Mouse (Mus musculus) stomach, postnatal 0 days (tissue): ENCODE data around the gene Tnnc2. TPM values are rescaled to one million over a fixed set of nuclear protein-coding genes. Genes with fewer than 3 reads are reported as not detected.

Experiments used
- ATAC-seq: fragments of 200-750 bp; cut with Nextera tagmentation; 2 replicates; pipeline ENCODE4 v1.8.0; 2017; ENCODE audit not compliant: low FRiP score, low TSS enrichment
- DNase-seq: peaks from one replicate; pipeline ENCODE4 v3.0.0-alpha.2; 2016; ENCODE audit warnings: low spot score
- H3K27ac ChIP-seq: fragments of 300-500 bp; sonication (generic); replicated peaks from 2 replicates; pipeline ENCODE4 v1.5.1; 2014; ENCODE audit warnings: mild to moderate bottlenecking, control low read depth
- H3K27me3 ChIP-seq: fragments of 300-500 bp; sonication (generic); 2 replicates; pipeline ENCODE4 v1.6.1; 2014; ENCODE audit warnings: low read length; ENCODE audit not compliant: control insufficient read depth, insufficient read depth
- H3K36me3 ChIP-seq: fragments of 300-500 bp; sonication (generic); 2 replicates; pipeline ENCODE4 v1.6.1; 2014; ENCODE audit warnings: low read length, mixed read lengths; ENCODE audit not compliant: control insufficient read depth, insufficient read depth
- H3K4me1 ChIP-seq: fragments of 300-500 bp; sonication (generic); replicated peaks from 2 replicates; pipeline ENCODE4 v1.6.1; 2014; ENCODE audit warnings: antibody characterized with exemption; ENCODE audit not compliant: control insufficient read depth, insufficient read depth
- H3K4me2 ChIP-seq: fragments of 300-500 bp; sonication (generic); replicated peaks from 2 replicates; pipeline ENCODE4 v1.6.1; 2014; ENCODE audit warnings: low read depth, mild to moderate bottlenecking, control low read depth, moderate library complexity
- H3K4me3 ChIP-seq: fragments of 300-500 bp; sonication (generic); 2 replicates; pipeline ENCODE4 v1.5.1; 2014; ENCODE audit warnings: low read depth, low read length, control low read depth
- H3K9ac ChIP-seq: fragments of 300-500 bp; sonication (generic); 2 replicates; pipeline ENCODE4 v1.6.1; 2014; ENCODE audit warnings: mild to moderate bottlenecking, low read length, control low read depth, mixed read lengths
- H3K9me3 ChIP-seq: fragments of 300-500 bp; sonication (generic); 2 replicates; pipeline ENCODE4 v1.6.1; 2016; ENCODE audit warnings: low read length; ENCODE audit not compliant: control insufficient read depth
- CTCF ChIP-seq: IDR thresholded peaks from 2 replicates; pipeline ENCODE4 v1.5.1; 2016; ENCODE audit warnings: antibody characterized with exemption, low read depth, mild to moderate bottlenecking, moderate library complexity
- EP300 ChIP-seq: optimal IDR thresholded peaks from 2 replicates; pipeline ENCODE3; 2016; ENCODE audit warnings: antibody characterized with exemption
- WGBS: fragments of 180-500 bp; shearing (Covaris S2); extraction: QIAGEN DNeasy Blood & Tissue Kit; methylation state at CpG from one replicate; pipeline ENCODE4 v1.1.7; 2014; 5-methylcytosine and 5-hydroxymethylcytosine counted together
- polyA plus RNA-seq: library from polyadenylated mRNA; unstranded; fragments of >200 nt; fragmentation: Nextera tagmentation; extraction: Ambion mirVana; gene quantifications from 2 replicates; pipeline ENCODE4 v1.2.1, GENCODE M21; 2015

Tnnc2 gene
- polyA plus RNA-seq, 1 experiment from 2014 or later, result 7.0 TPM

- DNase-seq, result no peak
- no peak for ATAC-seq
- H3K9me3 ChIP-seq, result no peaks in the 10 kb centered on the region
- TF ChIP-seq EP300 (no peak), CTCF (no peak)
- no peaks in the 10 kb centered on the region for H3K4me1 ChIP-seq
- no peak overlapping the region for H3K4me2 ChIP-seq
- no peak overlapping the region for H3K4me3 ChIP-seq
- WGBS, result 82% methylated on average over 4 of the region's 4 CpGs
- H3K36me3 ChIP-seq, result peaks cover 52% of the 10 kb centered on the region
- no peak overlapping the region for H3K9ac ChIP-seq
- no peaks in the 10 kb centered on the region for H3K27me3 ChIP-seq
- H3K27ac ChIP-seq, result no peak overlapping the region
Measured at GRCm38 (mm10) chr2:164760059-164760833, 19.5 kb downstream of the Tnnc2 start.

- TF ChIP-seq CTCF (no peak), EP300 (no peak)
- Histone ChIP-seq H3K36me3 (peaks cover 54% of the 10 kb centered on the region), H3K4me3 (no peak overlapping the region), H3K9ac (no peak overlapping the region), H3K4me2 (no peak overlapping the region), H3K9me3 (no peaks in the 10 kb centered on the region), H3K27ac (no peak overlapping the region), H3K27me3 (no peaks in the 10 kb centered on the region), H3K4me1 (no peaks in the 10 kb centered on the region)
- ATAC-seq (no peak), DNase-seq (no peak)
- 67% methylated on average over 1 of the region's 1 CpGs for WGBS
Measured at GRCm38 (mm10) chr2:164758692-164759091, 21.1 kb downstream of the Tnnc2 start.

- 96% methylated on average over 11 of the region's 11 CpGs for WGBS
- ATAC-seq, result no peak
- H3K9me3 ChIP-seq, result no peaks in the 10 kb centered on the region
- H3K9ac ChIP-seq, result no peak overlapping the region
- H3K27me3 ChIP-seq, result no peaks in the 10 kb centered on the region
- H3K36me3 ChIP-seq, result peaks cover 49% of the 10 kb centered on the region
- TF ChIP-seq EP300, result no peak
- no peak for TF ChIP-seq CTCF
- H3K4me3 ChIP-seq, result no peak overlapping the region
- no peak overlapping the region for H3K27ac ChIP-seq
- no peak for DNase-seq
- H3K4me2 ChIP-seq, result no peak overlapping the region
- no peaks in the 10 kb centered on the region for H3K4me1 ChIP-seq
Measured at GRCm38 (mm10) chr2:164757841-164758240, 21.9 kb downstream of the Tnnc2 start.

- no peak for TF ChIP-seq EP300
- no peak for TF ChIP-seq CTCF
- Histone ChIP-seq H3K9me3 (no peaks in the 10 kb centered on the region), H3K4me3 (no peak overlapping the region), H3K27ac (no peak overlapping the region), H3K4me2 (no peak overlapping the region), H3K36me3 (peaks cover 43% of the 10 kb centered on the region), H3K27me3 (no peaks in the 10 kb centered on the region), H3K4me1 (no peaks in the 10 kb centered on the region), H3K9ac (no peak overlapping the region)
- ATAC-seq (no peak), DNase-seq (no peak)
- 79% methylated on average over 2 of the region's 2 CpGs for WGBS
Measured at GRCm38 (mm10) chr2:164754800-164755199, 25.0 kb downstream of the Tnnc2 start.

GRCm38 (mm10) chr2:164754105-164754504 is 25.7 kb downstream of the Tnnc2 start:
- 72% methylated on average over 11 of the region's 11 CpGs for WGBS
- no peaks in the 10 kb centered on the region for H3K4me1 ChIP-seq
- ATAC-seq (no peak), DNase-seq (no peak)
- H3K9me3 ChIP-seq, result no peaks in the 10 kb centered on the region
- no peak overlapping the region for H3K4me3 ChIP-seq
- H3K27ac ChIP-seq, result no peak overlapping the region
- no peak overlapping the region for H3K9ac ChIP-seq
- H3K4me2 ChIP-seq, result no peak overlapping the region
- H3K36me3 ChIP-seq, result peaks cover 40% of the 10 kb centered on the region
- TF ChIP-seq EP300, result no peak
- no peaks in the 10 kb centered on the region for H3K27me3 ChIP-seq

GRCm38 (mm10) chr2:164752454-164752853 is 27.3 kb downstream of the Tnnc2 start:
- DNase-seq (no peak), ATAC-seq (peak; percentile 56; the same call in 1 of the 2 replicates)
- Histone ChIP-seq H3K4me3 (no peak overlapping the region), H3K9me3 (no peaks in the 10 kb centered on the region), H3K4me1 (no peaks in the 10 kb centered on the region), H3K36me3 (peaks cover 26% of the 10 kb centered on the region), H3K27ac (no peak overlapping the region), H3K4me2 (no peak overlapping the region), H3K27me3 (no peaks in the 10 kb centered on the region), H3K9ac (no peak overlapping the region)
- WGBS, result 74% methylated on average over 2 of the region's 2 CpGs
- no peak for TF ChIP-seq CTCF
- TF ChIP-seq EP300, result no peak
